Mouse (Mus musculus): ENCODE data around the gene Cwf19l2. TPM values are rescaled to one million over a fixed set of nuclear protein-coding genes. Genes with fewer than 3 reads are reported as not detected.
A peak's percentile ranks its signal among the peaks of the same experiment; 100 is the strongest.
"Not testable (repeated sequence)": the region's sequence is repeated elsewhere in the genome, so short reads cannot be mapped to it uniquely, and the experiment has no call there.

Cwf19l2 gene
- 9.6 and 10.9 TPM in 2 replicates for polyA plus RNA-seq (2014; fragmentation: Nextera tagmentation; extraction: Ambion mirVana)

DNA sequence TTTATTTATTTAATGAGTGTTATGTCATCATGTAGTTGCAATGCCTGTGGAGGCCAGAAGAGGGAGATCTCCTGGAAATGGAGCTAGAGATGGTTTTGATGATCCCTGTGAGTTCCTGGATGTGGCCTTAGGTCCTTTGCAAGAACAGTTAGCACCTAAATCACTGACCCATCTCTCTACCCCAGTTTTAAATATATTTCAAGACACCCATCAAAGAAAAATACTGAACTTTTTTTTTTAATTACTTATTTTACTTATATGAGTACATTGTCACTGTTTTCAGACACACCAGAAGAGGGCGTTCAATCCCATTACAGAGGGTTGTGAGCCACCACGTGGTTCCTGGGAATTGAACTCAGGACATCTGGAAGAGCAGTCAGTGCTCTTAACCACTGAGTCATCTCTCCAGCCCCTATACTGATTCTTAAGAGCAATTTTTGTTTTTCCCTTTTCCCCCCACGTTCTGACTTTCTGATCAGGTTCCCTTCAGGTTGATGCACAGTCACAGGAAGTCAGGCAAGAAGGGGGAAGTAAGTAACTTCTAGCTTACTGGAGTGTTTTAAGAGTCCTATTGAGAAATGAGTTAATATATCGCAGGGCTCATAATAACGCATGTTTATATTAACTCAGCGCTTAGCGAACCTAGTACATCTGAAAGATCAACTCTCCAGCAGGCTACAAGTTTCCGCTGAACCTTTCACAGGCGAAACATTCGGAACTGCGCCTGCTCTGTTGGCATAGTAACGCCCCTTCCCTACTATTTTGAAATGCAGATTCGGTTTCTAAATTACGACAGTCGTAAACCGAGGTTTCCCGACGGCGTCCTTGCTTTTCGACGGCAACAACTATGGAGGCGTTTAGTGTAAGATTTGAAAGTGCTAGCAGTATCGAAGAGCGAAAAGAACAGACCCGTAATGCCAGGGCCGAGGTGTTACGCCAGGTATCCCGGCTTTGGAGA is at the start of gene Cwf19l2:
Cwf19l2 (plus strand) TSS at position 342 of the 958 bp plus-strand sequence.
- Histone ChIP-seq H3K9me3 (ENCODE audit: control insufficient read depth, low read length) (no peaks in the 10 kb centered on the region), H3K4me1 (ENCODE audit: control insufficient read depth, insufficient read depth, low read length) (no peaks in the 10 kb centered on the region), H3K9ac (replicated peaks; ENCODE audit: low read length) (peak within 1 kb of the TSS; percentile 39), H3K27me3 (ENCODE audit: control insufficient read depth, insufficient read depth, low read length) (no peaks in the 10 kb centered on the region), H3K36me3 (ENCODE audit: control insufficient read depth, insufficient read depth, low read length) (no peaks in the 10 kb centered on the region), H3K4me3 (replicated peaks; ENCODE audit: low read depth, low read length) (peak within 1 kb of the TSS; percentile 56), H3K4me2 (ENCODE audit: low read length) (peak within 1 kb of the TSS; percentile 53), H3K27ac (replicated peaks; ENCODE audit: low read depth, low read length) (0 out of 2 replicates have a peak within 1 kb of the TSS, but pooled peaks have one; percentile 33)
- DNase-seq = peak; percentile 96
- peak; percentile 94 for ATAC-seq (ENCODE audit: low FRiP score, low TSS enrichment)
- WGBS = under 1% methylated on average over 28 of the region's 28 CpGs

- not testable (repeated sequence) for H3K4me1 ChIP-seq (ENCODE audit: control insufficient read depth, insufficient read depth, low read length); H3K9ac ChIP-seq (replicated peaks; ENCODE audit: low read length); H3K27me3 ChIP-seq (ENCODE audit: control insufficient read depth, insufficient read depth, low read length); H3K27ac ChIP-seq (replicated peaks; ENCODE audit: low read depth, low read length); H3K4me2 ChIP-seq (ENCODE audit: low read length); ATAC-seq (ENCODE audit: low FRiP score, low TSS enrichment); H3K4me3 ChIP-seq (replicated peaks; ENCODE audit: low read depth, low read length); DNase-seq; H3K9me3 ChIP-seq (ENCODE audit: control insufficient read depth, low read length)
- H3K36me3 ChIP-seq (ENCODE audit: control insufficient read depth, insufficient read depth, low read length) = peaks cover 13% of the 10 kb centered on the region
- WGBS = 31% methylated on average over 1 of the region's 1 CpGs
These were observed 27.1 kb upstream of the Cwf19l2 start for GRCm38 (mm10) chr9:3376323-3376722.

- peak; percentile 38 for DNase-seq
- Histone ChIP-seq H3K27ac (replicated peaks; ENCODE audit: low read depth, low read length) (0 out of 2 replicates have a peak overlapping the region, but pooled peaks have one; percentile 33), H3K4me3 (replicated peaks; ENCODE audit: low read depth, low read length) (peak overlapping the region; percentile 56), H3K4me1 (ENCODE audit: control insufficient read depth, insufficient read depth, low read length) (no peaks in the 10 kb centered on the region), H3K4me2 (ENCODE audit: low read length) (peak overlapping the region; percentile 53), H3K9me3 (ENCODE audit: control insufficient read depth, low read length) (no peaks in the 10 kb centered on the region), H3K9ac (replicated peaks; ENCODE audit: low read length) (peak overlapping the region; percentile 39), H3K36me3 (ENCODE audit: control insufficient read depth, insufficient read depth, low read length) (no peaks in the 10 kb centered on the region), H3K27me3 (ENCODE audit: control insufficient read depth, insufficient read depth, low read length) (no peaks in the 10 kb centered on the region)
- ATAC-seq (ENCODE audit: low FRiP score, low TSS enrichment) = no peak
- 1% methylated on average over 13 of the region's 13 CpGs for WGBS
These were observed 980 bp downstream of the Cwf19l2 start for GRCm38 (mm10) chr9:3404372-3404771.

GRCm38 (mm10) chr9:3439555-3440300 is 36.3 kb downstream of the Cwf19l2 start:
- H3K36me3 ChIP-seq (ENCODE audit: control insufficient read depth, insufficient read depth, low read length); H3K4me3 ChIP-seq (replicated peaks; ENCODE audit: low read depth, low read length); H3K9ac ChIP-seq (replicated peaks; ENCODE audit: low read length); H3K4me1 ChIP-seq (ENCODE audit: control insufficient read depth, insufficient read depth, low read length); H3K27ac ChIP-seq (replicated peaks; ENCODE audit: low read depth, low read length); H3K27me3 ChIP-seq (ENCODE audit: control insufficient read depth, insufficient read depth, low read length); ATAC-seq (ENCODE audit: low FRiP score, low TSS enrichment); DNase-seq; H3K4me2 ChIP-seq (ENCODE audit: low read length); H3K9me3 ChIP-seq (ENCODE audit: control insufficient read depth, low read length): not testable (repeated sequence)
- 89% methylated on average over 6 of the region's 6 CpGs for WGBS

- Histone ChIP-seq H3K4me1 (ENCODE audit: control insufficient read depth, insufficient read depth, low read length) (no peaks in the 10 kb centered on the region), H3K9me3 (ENCODE audit: control insufficient read depth, low read length) (no peaks in the 10 kb centered on the region), H3K9ac (replicated peaks; ENCODE audit: low read length) (no peak overlapping the region), H3K4me3 (replicated peaks; ENCODE audit: low read depth, low read length) (no peak overlapping the region), H3K27me3 (ENCODE audit: control insufficient read depth, insufficient read depth, low read length) (no peaks in the 10 kb centered on the region), H3K36me3 (ENCODE audit: control insufficient read depth, insufficient read depth, low read length) (peaks cover 14% of the 10 kb centered on the region; the same call in 1 of the 2 replicates), H3K27ac (replicated peaks; ENCODE audit: low read depth, low read length) (no peak overlapping the region), H3K4me2 (ENCODE audit: low read length) (no peak overlapping the region)
- no peak for DNase-seq
- no peak for ATAC-seq (ENCODE audit: low FRiP score, low TSS enrichment)
These were observed 68.5 kb downstream of the Cwf19l2 start for GRCm38 (mm10) chr9:3471897-3472296.

DNA sequence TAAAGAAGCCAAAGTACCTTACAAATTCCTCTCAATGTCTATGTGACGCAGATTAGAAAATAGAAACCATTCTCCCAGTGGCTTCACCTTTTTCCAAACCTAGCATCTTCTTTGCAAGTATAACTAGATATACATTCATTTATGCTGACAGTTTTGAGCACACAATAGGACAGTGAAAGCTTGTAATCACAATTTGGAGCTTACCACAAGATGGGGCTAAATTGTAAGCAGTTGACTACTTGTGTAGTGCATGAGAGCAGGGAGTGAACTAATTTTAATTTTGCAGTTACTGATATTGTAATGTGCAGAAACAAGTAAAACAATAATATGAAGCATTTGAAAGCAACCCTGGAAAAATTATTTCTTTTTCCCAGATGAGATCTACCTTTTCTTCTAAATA is 115.3 kb downstream of the Cwf19l2 start:
- DNase-seq (peak; percentile 56), ATAC-seq (ENCODE audit: low FRiP score, low TSS enrichment) (no peak)
- whole genome bisulfite sequencing = 97% methylated on average over 1 of the region's 1 CpGs

DNA sequence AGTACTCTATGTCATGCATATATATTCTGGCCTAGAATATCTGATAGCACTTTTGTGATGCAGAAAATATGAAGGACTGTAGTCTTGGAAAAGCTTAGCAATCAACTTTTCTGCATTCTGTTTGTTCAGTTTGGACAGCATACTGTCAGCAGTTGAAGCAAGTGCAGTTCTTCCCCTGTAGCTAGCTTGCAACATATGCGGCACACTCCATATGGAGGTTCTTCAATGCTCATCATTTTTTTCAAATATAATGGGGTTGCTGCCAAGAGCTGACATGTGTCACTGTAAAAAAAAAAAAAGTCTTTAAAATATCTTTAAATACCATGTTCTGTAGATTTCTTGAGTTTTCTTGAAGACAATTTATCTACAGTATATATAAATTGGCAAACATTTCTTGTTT is 115.8 kb downstream of the Cwf19l2 start:
- H3K9ac ChIP-seq (replicated peaks; ENCODE audit: low read length) = no peak overlapping the region
- H3K4me2 ChIP-seq (ENCODE audit: low read length) = no peak overlapping the region
- H3K4me3 ChIP-seq (replicated peaks; ENCODE audit: low read depth, low read length) = no peak overlapping the region
- no peaks in the 10 kb centered on the region for H3K9me3 ChIP-seq (ENCODE audit: control insufficient read depth, low read length)
- H3K36me3 ChIP-seq (ENCODE audit: control insufficient read depth, insufficient read depth, low read length) = no peaks in the 10 kb centered on the region
- DNase-seq = no peak
- ATAC-seq (ENCODE audit: low FRiP score, low TSS enrichment) = no peak
- H3K4me1 ChIP-seq (ENCODE audit: control insufficient read depth, insufficient read depth, low read length) = no peaks in the 10 kb centered on the region
- WGBS = 95% methylated on average over 1 of the region's 1 CpGs
- no peaks in the 10 kb centered on the region for H3K27me3 ChIP-seq (ENCODE audit: control insufficient read depth, insufficient read depth, low read length)
- no peak overlapping the region for H3K27ac ChIP-seq (replicated peaks; ENCODE audit: low read depth, low read length)

More for the DNA sequence above, 115.3 kb downstream of the Cwf19l2 start:
- no peak overlapping the region for H3K27ac ChIP-seq (replicated peaks; ENCODE audit: low read depth, low read length)
- no peak overlapping the region for H3K4me2 ChIP-seq (ENCODE audit: low read length)
- no peak overlapping the region for H3K4me3 ChIP-seq (replicated peaks; ENCODE audit: low read depth, low read length)
- no peaks in the 10 kb centered on the region for H3K4me1 ChIP-seq (ENCODE audit: control insufficient read depth, insufficient read depth, low read length)
- H3K27me3 ChIP-seq (ENCODE audit: control insufficient read depth, insufficient read depth, low read length) = no peaks in the 10 kb centered on the region
- H3K36me3 ChIP-seq (ENCODE audit: control insufficient read depth, insufficient read depth, low read length) = no peaks in the 10 kb centered on the region
- no peaks in the 10 kb centered on the region for H3K9me3 ChIP-seq (ENCODE audit: control insufficient read depth, low read length)
- H3K9ac ChIP-seq (replicated peaks; ENCODE audit: low read length) = no peak overlapping the region

DNA sequence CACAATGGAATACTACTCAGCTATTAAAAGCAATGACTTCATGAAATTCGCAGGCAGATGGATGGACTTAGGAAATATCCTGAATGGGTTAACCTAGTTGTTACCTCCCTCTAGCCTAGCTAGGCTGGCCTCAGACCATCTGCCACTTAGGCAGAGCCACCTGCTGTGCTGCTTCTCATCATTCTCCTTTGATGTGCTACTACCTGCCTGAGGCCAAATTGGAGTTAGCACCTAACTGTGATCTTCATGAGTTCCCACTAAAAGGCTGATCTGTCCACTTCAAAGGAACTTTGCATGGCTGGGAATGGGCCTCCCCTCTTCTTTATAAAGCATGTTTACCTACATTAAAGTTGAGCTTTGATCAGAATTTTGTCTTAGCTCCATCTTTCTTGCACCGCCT is 117.6 kb downstream of the Cwf19l2 start:
- DNase-seq (no peak), ATAC-seq (ENCODE audit: low FRiP score, low TSS enrichment) (no peak)
- Histone ChIP-seq H3K4me1 (ENCODE audit: control insufficient read depth, insufficient read depth, low read length) (no peaks in the 10 kb centered on the region), H3K4me2 (ENCODE audit: low read length) (no peak overlapping the region), H3K9me3 (ENCODE audit: control insufficient read depth, low read length) (no peaks in the 10 kb centered on the region), H3K36me3 (ENCODE audit: control insufficient read depth, insufficient read depth, low read length) (no peaks in the 10 kb centered on the region), H3K27me3 (ENCODE audit: control insufficient read depth, insufficient read depth, low read length) (no peaks in the 10 kb centered on the region), H3K4me3 (replicated peaks; ENCODE audit: low read depth, low read length) (no peak overlapping the region), H3K27ac (replicated peaks; ENCODE audit: low read depth, low read length) (no peak overlapping the region), H3K9ac (replicated peaks; ENCODE audit: low read length) (no peak overlapping the region)
- 93% methylated on average over 2 of the region's 2 CpGs for WGBS
